Mouse (Mus musculus) ES-CJ7 (cell line): ENCODE measurements around the gene Slc16a6.

Source experiments
- DNase-seq: peaks from one replicate; pipeline ENCODE4 v3.0.0; 2011; ENCODE audit warnings: low read depth, low spot score

The Slc16a6 gene

GRCm38 (mm10) chr11:109487111-109487510 is 13.7 kb upstream of the Slc16a6 start:
- no peak for DNase-seq

- DNase-seq = no peak
Measured at GRCm38 (mm10) chr11:109485398-109486045, 12.1 kb upstream of the Slc16a6 start.

- DNase-seq = no peak
Measured at GRCm38 (mm10) chr11:109480440-109480839, 7.0 kb upstream of the Slc16a6 start.

- DNase-seq = peak; percentile 54
Measured at GRCm38 (mm10) chr11:109479575-109480285, 6.3 kb upstream of the Slc16a6 start.

GRCm38 (mm10) chr11:109477606-109478380 is 4.4 kb upstream of the Slc16a6 start:
- DNase-seq = no peak

- DNase-seq = no peak
Measured at GRCm38 (mm10) chr11:109476653-109477052, 3.3 kb upstream of the Slc16a6 start.

- DNase-seq = peak; percentile 74
Measured at GRCm38 (mm10) chr11:109476241-109476640, 2.8 kb upstream of the Slc16a6 start.

- peak; percentile 19 for DNase-seq
Measured at GRCm38 (mm10) chr11:109475717-109476116, 2.3 kb upstream of the Slc16a6 start.

GRCm38 (mm10) chr11:109474836-109475235 is 1.4 kb upstream of the Slc16a6 start:
- DNase-seq = peak; percentile 75

- DNase-seq = peak; percentile 76
Measured at GRCm38 (mm10) chr11:109474086-109474742, 816 bp upstream of the Slc16a6 start.

- no peak for DNase-seq
Measured at GRCm38 (mm10) chr11:109472821-109473170, 602 bp downstream of the Slc16a6 start.

GRCm38 (mm10) chr11:109472171-109472691 is 1.2 kb downstream of the Slc16a6 start:
- DNase-seq = peak; percentile 33

GRCm38 (mm10) chr11:109470921-109471861 is 2.2 kb downstream of the Slc16a6 start:
- no peak for DNase-seq

GRCm38 (mm10) chr11:109470170-109470569 is 3.2 kb downstream of the Slc16a6 start:
- DNase-seq = no peak

GRCm38 (mm10) chr11:109468133-109468532 is 5.3 kb downstream of the Slc16a6 start:
- DNase-seq = no peak

GRCm38 (mm10) chr11:109466987-109467386 is 6.4 kb downstream of the Slc16a6 start:
- no peak for DNase-seq

- DNase-seq = no peak
Measured at GRCm38 (mm10) chr11:109465068-109465467, 8.3 kb downstream of the Slc16a6 start.

GRCm38 (mm10) chr11:109460586-109460985 is 12.8 kb downstream of the Slc16a6 start:
- no peak for DNase-seq

GRCm38 (mm10) chr11:109458165-109458564 is 15.2 kb downstream of the Slc16a6 start:
- DNase-seq = no peak

- no peak for DNase-seq
Measured at GRCm38 (mm10) chr11:109456261-109456660, 17.1 kb downstream of the Slc16a6 start.

GRCm38 (mm10) chr11:109451169-109451568 is 22.2 kb downstream of the Slc16a6 start:
- DNase-seq = no peak
